Mouse (Mus musculus) intestine, embryonic 14.5 days (tissue): ENCODE results near the gene Tiam1. TPM values are rescaled to one million over a fixed set of nuclear protein-coding genes. Genes with fewer than 3 reads are reported as not detected.

Experiments used
- ATAC-seq: fragments of 200-750 bp; cut with Nextera tagmentation; replicated peaks from 2 replicates; pipeline ENCODE4 v1.8.0; 2017; ENCODE audit warnings: low read depth, moderate number of reproducible peaks, moderate TSS enrichment, moderate library complexity; ENCODE audit not compliant: low FRiP score, low TSS enrichment
- DNase-seq: peaks from one replicate; pipeline ENCODE4 v3.0.0-alpha.2; 2018; ENCODE audit warnings: low spot score
- H3K27ac ChIP-seq: fragments of 300-500 bp; sonication (generic); 2 replicates; pipeline ENCODE4 v1.5.1; 2014; ENCODE audit warnings: low read depth, mild to moderate bottlenecking, control low read depth
- H3K27me3 ChIP-seq: fragments of 300-500 bp; sonication (generic); replicated peaks from 2 replicates; pipeline ENCODE4 v1.6.1; 2014; ENCODE audit warnings: low read length, control low read depth; ENCODE audit not compliant: control insufficient read depth, insufficient read depth
- H3K36me3 ChIP-seq: fragments of 300-500 bp; sonication (generic); 2 replicates; pipeline ENCODE4 v1.6.1; 2014; ENCODE audit warnings: low read length, control low read depth; ENCODE audit not compliant: control insufficient read depth, insufficient read depth
- H3K4me1 ChIP-seq: fragments of 300-500 bp; sonication (generic); replicated peaks from 2 replicates; pipeline ENCODE4 v1.6.1; 2014; ENCODE audit warnings: low read length, control low read depth, mixed read lengths; ENCODE audit not compliant: control insufficient read depth, insufficient read depth
- H3K4me2 ChIP-seq: fragments of 300-500 bp; sonication (generic); 2 replicates; pipeline ENCODE4 v1.6.1; 2014; ENCODE audit warnings: low read length
- H3K4me3 ChIP-seq: fragments of 300-500 bp; sonication (generic); 2 replicates; pipeline ENCODE4 v1.5.1; 2014; ENCODE audit warnings: low read depth, low read length, control low read depth, mixed read lengths
- H3K9ac ChIP-seq: fragments of 300-500 bp; sonication (generic); 2 replicates; pipeline ENCODE4 v1.6.1; 2014; ENCODE audit warnings: mild to moderate bottlenecking, low read length
- H3K9me3 ChIP-seq: fragments of 300-500 bp; sonication (generic); 2 replicates; pipeline ENCODE4 v1.6.1; 2016; ENCODE audit warnings: low read length, control low read depth; ENCODE audit not compliant: control insufficient read depth
- WGBS: fragments of 180-500 bp; shearing (Covaris S2); extraction: QIAGEN DNeasy Blood & Tissue Kit; methylation state at CpG from one replicate; pipeline ENCODE4 v1.1.7; 2014; 5-methylcytosine and 5-hydroxymethylcytosine counted together
- polyA plus RNA-seq: library from polyadenylated mRNA; unstranded; fragments of >200 nt; fragmentation: Nextera tagmentation; extraction: Ambion mirVana; gene quantifications from 2 replicates; pipeline ENCODE4 v1.2.1, GENCODE M21; 2014

The Tiam1 gene
- polyA plus RNA-seq, 1 experiment from 2014 or later: 21.4 TPM

DNA sequence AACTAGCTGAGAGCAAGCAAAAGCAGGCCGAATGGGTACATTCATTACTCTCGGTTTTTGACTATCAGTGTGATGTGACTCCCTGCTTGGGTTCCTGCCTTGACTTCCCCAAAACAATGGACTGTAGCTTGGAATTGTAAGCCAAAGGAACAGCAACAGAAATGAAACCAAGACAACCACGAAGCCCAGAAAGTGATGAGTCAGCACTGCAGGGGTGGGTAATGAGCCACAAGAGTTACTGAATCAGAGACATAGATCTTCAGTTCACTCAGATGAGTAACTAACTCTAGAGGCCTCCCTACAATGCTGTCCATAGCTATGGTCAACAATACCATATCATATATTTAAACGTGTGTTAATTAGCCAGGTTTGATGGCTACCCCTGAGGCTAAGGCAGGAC is 259.7 kb downstream of the Tiam1 start:
- 94% methylated on average over 4 of the region's 4 CpGs for WGBS
- Histone ChIP-seq H3K9me3 (peaks cover 6% of the 10 kb centered on the region; the same call in 1 of the 2 replicates), H3K36me3 (0 out of 2 replicates have a peak, but pooled peaks cover 8% of the 10 kb centered on the region), H3K4me2 (no peak overlapping the region), H3K9ac (no peak overlapping the region), H3K4me1 (no peaks in the 10 kb centered on the region), H3K4me3 (no peak overlapping the region), H3K27me3 (no peaks in the 10 kb centered on the region), H3K27ac (no peak overlapping the region)
- DNase-seq: no peak
- no peak for ATAC-seq

DNA sequence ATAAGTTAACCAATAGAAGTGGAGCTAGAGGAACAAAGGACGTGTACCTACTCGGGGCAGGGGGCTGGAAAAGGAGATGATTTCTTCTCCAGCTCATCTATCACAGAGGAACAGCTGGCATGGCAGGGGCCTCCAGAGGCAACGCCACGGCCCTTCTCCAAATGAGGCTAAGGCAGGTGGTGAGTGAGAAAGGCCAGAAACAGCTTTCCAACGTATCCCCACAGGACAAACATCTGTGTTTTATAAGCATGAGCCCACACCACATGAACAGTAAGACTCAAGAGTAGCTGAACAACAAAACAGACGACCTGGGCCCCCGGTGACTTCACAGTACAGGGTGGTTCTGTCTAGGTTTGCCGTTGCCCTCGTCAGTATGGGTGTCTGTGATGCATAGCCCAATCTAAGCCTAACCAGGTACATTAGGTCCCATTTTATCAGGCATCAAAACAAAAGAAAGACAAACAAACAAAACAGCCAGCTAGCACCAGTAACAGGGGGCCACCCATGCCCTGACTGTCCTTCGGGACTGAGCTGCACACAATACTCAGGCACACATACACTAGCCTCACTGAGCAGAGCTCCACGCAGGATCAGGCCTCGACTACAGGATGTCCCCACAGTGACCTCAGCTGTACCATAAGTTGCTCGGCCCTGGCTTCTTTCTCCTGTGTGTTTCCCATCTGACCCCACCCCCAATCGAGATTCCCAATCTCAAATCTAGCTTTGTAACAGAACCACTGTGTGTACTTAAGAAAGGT is 260.9 kb downstream of the Tiam1 start:
- Histone ChIP-seq H3K4me1 (no peaks in the 10 kb centered on the region), H3K9me3 (peaks cover 6% of the 10 kb centered on the region; the same call in 1 of the 2 replicates), H3K4me2 (no peak overlapping the region), H3K4me3 (no peak overlapping the region), H3K9ac (no peak overlapping the region), H3K36me3 (0 out of 2 replicates have a peak, but pooled peaks cover 8% of the 10 kb centered on the region), H3K27me3 (no peaks in the 10 kb centered on the region), H3K27ac (no peak overlapping the region)
- DNase-seq (no peak), ATAC-seq (no peak)
- 50% methylated on average over 14 of the region's 14 CpGs for WGBS

DNA sequence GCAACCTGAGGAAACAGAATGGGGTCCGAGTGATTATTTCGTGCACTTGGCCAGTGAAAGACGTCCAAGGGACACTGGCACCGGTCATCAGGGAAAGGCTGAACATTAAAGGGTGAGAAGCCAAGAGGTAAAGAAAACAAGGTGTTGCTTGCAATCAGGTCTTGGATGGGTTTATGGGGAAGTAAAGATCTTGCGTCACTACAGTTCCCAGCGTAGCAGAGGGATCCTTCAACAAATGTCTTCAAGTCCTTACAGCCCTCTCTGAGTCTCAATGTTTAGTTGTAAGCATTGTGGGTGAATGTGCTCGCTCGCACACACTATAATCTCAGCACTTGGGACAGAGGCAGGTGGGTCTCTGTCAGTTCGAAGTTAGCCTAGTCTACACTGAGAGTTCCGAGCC is 266.4 kb downstream of the Tiam1 start:
- no peaks in the 10 kb centered on the region for H3K27me3 ChIP-seq
- ATAC-seq (no peak), DNase-seq (no peak)
- H3K9ac ChIP-seq: no peak overlapping the region
- H3K27ac ChIP-seq: no peak overlapping the region
- WGBS: 96% methylated on average over 10 of the region's 10 CpGs
- no peaks in the 10 kb centered on the region for H3K4me1 ChIP-seq
- H3K9me3 ChIP-seq: no peaks in the 10 kb centered on the region
- 0 out of 2 replicates have a peak, but pooled peaks cover 2% of the 10 kb centered on the region for H3K36me3 ChIP-seq
- H3K4me3 ChIP-seq: no peak overlapping the region
- no peak overlapping the region for H3K4me2 ChIP-seq

DNA sequence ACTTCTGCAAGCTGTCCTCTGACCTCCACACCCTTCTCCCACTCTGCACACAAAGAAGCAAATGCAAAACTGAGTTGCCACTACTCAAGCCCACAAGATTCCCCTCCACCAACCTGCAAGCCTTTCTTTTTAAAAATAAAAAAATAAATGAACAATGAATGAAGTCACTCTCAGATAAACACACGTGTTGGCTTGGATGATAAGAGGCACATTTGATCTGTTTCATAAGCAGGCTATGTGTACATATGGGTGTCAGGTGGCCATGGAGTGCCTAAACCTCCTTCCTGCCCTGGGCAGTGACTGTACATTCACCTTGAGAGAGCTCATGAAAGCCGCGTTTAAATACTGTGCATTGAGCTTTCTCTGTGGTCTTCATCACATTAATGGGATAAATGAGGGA is 267.5 kb downstream of the Tiam1 start:
- H3K27me3 ChIP-seq: no peaks in the 10 kb centered on the region
- no peak overlapping the region for H3K27ac ChIP-seq
- H3K9me3 ChIP-seq: no peaks in the 10 kb centered on the region
- no peaks in the 10 kb centered on the region for H3K4me1 ChIP-seq
- 0 out of 2 replicates have a peak, but pooled peaks cover 2% of the 10 kb centered on the region for H3K36me3 ChIP-seq
- no peak overlapping the region for H3K9ac ChIP-seq
- 91% methylated on average over 3 of the region's 3 CpGs for WGBS
- DNase-seq (no peak), ATAC-seq (no peak)
- no peak overlapping the region for H3K4me2 ChIP-seq
- no peak overlapping the region for H3K4me3 ChIP-seq

DNA sequence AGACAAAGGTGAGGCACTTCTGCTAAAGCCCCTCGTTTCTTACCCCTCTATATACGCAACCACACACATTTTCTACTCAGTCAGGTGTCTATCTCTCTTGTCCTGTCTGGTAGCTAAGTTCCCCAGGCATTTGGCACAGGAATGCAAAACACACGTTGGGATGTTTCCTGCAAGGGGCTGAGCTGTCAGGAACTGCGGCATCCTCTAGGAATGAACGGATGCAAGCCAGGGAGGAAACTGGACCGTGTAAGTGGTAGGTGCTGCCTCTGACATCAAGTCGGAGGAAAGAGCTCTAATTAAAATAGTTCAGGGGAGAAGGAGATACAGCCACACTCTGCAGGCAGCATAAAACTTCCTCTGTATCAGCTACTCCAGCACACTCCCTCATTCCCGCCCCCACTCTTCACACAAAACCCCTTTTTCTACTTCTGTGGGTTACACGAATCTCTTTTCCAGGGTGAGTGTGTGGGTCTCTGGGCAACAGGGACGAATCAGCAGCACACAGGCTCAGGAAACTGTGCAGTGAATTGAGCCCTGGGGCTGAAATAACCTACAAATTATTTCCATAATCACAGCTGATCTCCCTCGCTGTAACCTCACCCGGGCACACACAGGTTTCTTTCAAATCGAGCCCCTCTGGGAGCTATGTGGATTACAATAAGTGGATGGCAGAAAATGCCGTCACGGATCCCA is 269.4 kb downstream of the Tiam1 start:
- Histone ChIP-seq H3K9me3 (no peaks in the 10 kb centered on the region), H3K27ac (no peak overlapping the region), H3K9ac (no peak overlapping the region), H3K36me3 (0 out of 2 replicates have a peak, but pooled peaks cover 2% of the 10 kb centered on the region), H3K4me2 (no peak overlapping the region), H3K4me3 (no peak overlapping the region), H3K27me3 (no peaks in the 10 kb centered on the region), H3K4me1 (no peaks in the 10 kb centered on the region)
- WGBS: 58% methylated on average over 15 of the region's 15 CpGs
- DNase-seq (no peak), ATAC-seq (no peak)

DNA sequence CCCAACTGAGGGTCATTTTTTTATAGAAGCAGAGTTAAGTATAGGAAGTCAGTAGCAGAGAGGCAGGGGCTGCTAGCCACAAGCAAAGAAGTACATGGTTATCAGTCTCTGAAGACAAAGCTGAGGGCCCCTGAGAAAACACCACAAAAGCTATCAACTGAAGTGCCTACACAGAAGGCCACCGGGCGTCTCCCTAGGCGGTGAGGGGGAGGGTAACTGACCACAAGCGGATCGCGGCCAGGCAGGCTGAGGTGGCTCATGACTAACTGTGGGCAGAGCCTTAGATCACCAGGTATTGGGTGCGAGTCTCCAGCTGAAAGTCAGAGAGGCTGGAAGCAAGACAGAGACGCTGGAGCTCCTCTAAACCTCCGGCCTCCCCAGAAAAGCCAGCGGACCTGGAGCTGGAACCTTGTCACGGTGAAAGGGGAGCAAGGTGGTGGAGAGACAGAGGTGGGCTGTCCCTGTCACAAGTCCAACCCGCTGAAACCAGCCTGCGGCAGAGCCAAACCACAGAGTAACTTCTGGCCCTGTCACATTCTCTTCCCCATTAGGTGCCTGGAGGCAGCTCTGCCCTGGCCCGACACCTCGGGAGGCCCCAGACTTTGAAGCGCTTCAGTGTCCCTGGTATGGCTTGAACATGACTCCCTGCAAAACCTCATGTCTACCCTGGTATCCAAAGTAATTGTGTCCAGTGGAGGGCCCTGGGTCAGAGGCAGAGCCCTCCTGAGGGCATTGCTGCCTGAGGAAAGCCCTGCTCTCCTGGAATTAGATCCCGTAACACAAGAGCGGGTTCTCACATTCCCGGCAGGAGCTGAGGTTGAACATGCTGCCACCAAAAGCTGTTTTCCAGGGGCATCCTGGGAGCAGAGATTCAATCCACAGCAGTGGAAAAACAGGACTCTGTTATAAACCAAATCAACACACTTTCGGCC is 271.3 kb downstream of the Tiam1 start:
- H3K27ac ChIP-seq: no peak overlapping the region
- H3K9me3 ChIP-seq: no peaks in the 10 kb centered on the region
- no peak overlapping the region for H3K4me2 ChIP-seq
- no peaks in the 10 kb centered on the region for H3K27me3 ChIP-seq
- DNase-seq (no peak), ATAC-seq (no peak)
- no peak overlapping the region for H3K4me3 ChIP-seq
- H3K36me3 ChIP-seq: peaks cover 5% of the 10 kb centered on the region; the same call in 1 of the 2 replicates
- H3K4me1 ChIP-seq: no peaks in the 10 kb centered on the region
- 81% methylated on average over 20 of the region's 20 CpGs for WGBS
- H3K9ac ChIP-seq: no peak overlapping the region

DNA sequence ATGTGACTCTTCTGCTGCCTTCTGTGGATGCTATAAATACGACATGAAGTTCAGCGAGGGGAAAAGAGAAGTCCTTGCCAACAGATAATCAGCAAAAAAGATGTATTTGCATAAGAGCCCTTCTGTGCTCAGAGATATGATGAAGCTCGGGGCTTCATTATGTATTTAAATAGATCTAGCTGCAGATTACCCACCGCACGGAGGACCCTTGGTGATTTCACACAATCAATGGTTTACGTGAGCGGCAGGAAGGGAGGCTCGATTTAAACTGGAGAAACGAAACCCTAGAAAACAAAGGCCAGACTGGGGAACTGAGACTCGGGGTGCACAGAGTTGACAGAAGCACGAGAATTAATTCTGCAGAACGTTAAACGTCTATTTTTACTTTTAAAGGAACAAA is 272.2 kb downstream of the Tiam1 start:
- no peak for DNase-seq
- WGBS: 70% methylated on average over 13 of the region's 13 CpGs
- H3K36me3 ChIP-seq: peaks cover 4% of the 10 kb centered on the region; the same call in 1 of the 2 replicates
- H3K4me2 ChIP-seq: no peak overlapping the region
- H3K9me3 ChIP-seq: no peaks in the 10 kb centered on the region
- H3K27ac ChIP-seq: no peak overlapping the region
- no peaks in the 10 kb centered on the region for H3K27me3 ChIP-seq
- no peak overlapping the region for H3K9ac ChIP-seq
- ATAC-seq: no peak
- H3K4me1 ChIP-seq: no peaks in the 10 kb centered on the region
- no peak overlapping the region for H3K4me3 ChIP-seq

DNA sequence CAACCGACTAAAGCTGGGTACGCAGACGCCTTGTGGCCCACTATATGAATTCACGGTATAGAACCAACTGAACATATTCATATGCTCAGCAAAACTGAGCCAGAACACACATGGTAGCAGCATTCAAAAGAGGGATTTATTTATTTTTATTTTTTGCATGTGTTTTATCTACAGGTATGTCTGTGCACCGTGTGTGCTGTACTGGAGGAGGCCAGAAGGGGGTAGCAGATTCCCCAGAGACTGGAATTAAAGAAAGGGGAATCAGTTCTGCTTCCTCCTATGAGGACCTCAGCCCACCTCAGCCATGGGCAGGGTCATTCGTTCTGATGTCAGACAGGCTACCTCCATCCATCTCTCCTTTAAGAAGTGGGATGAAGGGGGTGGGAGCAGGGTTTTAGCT is 273.5 kb downstream of the Tiam1 start:
- DNase-seq (no peak), ATAC-seq (no peak)
- no peak overlapping the region for H3K9ac ChIP-seq
- no peak overlapping the region for H3K4me2 ChIP-seq
- no peak overlapping the region for H3K27ac ChIP-seq
- WGBS: 97% methylated on average over 6 of the region's 6 CpGs
- H3K36me3 ChIP-seq: peaks cover 4% of the 10 kb centered on the region; the same call in 1 of the 2 replicates
- no peaks in the 10 kb centered on the region for H3K27me3 ChIP-seq
- no peaks in the 10 kb centered on the region for H3K4me1 ChIP-seq
- no peaks in the 10 kb centered on the region for H3K9me3 ChIP-seq
- no peak overlapping the region for H3K4me3 ChIP-seq
